Mouse (Mus musculus): Measurements from ENCODE around the gene Crip1.

DNA sequence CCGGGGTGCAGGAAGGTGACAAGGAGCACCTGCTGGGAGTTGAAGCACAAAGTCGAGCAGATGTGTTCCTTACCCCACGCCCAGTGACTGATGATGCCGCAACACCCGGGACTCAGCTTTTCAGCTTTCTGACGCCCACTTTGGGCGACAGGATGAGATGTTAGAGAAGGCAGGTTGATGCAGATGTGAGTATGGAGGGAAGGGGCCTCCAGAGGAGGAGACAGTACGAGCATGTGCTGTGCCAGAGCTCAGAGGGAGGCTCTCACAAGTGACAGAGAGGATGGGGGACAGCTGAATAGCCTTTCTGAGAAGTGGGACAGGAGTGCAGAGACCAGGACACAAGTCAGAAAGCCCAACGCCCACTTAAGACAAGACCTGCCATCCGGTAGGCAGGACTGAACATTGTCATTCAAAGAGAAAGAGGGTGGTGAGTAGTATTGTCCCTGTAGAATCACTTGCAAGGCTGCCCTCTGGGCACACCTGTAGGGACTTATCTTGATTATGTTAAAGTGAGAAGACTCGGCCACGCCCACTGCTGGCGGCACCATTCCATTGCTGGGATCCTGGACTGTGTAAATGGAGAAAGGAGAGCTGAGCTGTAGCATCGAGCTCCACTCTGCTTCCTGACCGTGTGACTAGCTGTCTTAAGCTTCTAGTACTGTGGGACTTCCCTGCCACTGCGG lies 31.1 kb upstream of the Crip1 start:
- TF ChIP-seq CTCF (IDR thresholded peaks at IDR 0.05; ENCODE audit: control insufficient read depth, insufficient read depth, low read length) (no peak), POLR2A (IDR thresholded peaks at IDR 0.05; ENCODE audit: borderline replicate concordance, control insufficient read depth, low read depth, low read length) (no peak)
